Mouse (Mus musculus) 3T3-L1 (cell line): ENCODE measurements around the gene Gng7.

Experiments
- DNase-seq: peaks from one replicate; pipeline ENCODE4 v3.0.0-alpha.2; 2015; ENCODE audit warnings: low read depth, low spot score

The Gng7 gene

GRCm38 (mm10) chr10:81025639-81026275 is 11.0 kb upstream of the Gng7 start, which contains the start of gene Diras1:
Diras1 (minus strand) TSS chr10:81025662.
- DNase-seq = no peak

- no peak for DNase-seq
Measured at GRCm38 (mm10) chr10:81025047-81025621, 10.4 kb upstream of the Gng7 start.

- DNase-seq = no peak
Measured at GRCm38 (mm10) chr10:81024346-81024937, 9.7 kb upstream of the Gng7 start.

- DNase-seq = peak; percentile 39
Measured at GRCm38 (mm10) chr10:81022744-81023143, 8.0 kb upstream of the Gng7 start.

- DNase-seq = no peak
Measured at GRCm38 (mm10) chr10:81021547-81022110, 6.9 kb upstream of the Gng7 start.

- no peak for DNase-seq
Measured at GRCm38 (mm10) chr10:81020207-81020606, 5.5 kb upstream of the Gng7 start.

GRCm38 (mm10) chr10:81019687-81020086 is 4.9 kb upstream of the Gng7 start:
- no peak for DNase-seq

GRCm38 (mm10) chr10:81018326-81018725 is 3.6 kb upstream of the Gng7 start:
- peak; percentile 30 for DNase-seq

- peak; percentile 64 for DNase-seq
Measured at GRCm38 (mm10) chr10:81016645-81017044, 1.9 kb upstream of the Gng7 start.

- DNase-seq = no peak
Measured at GRCm38 (mm10) chr10:81015666-81016065, 921 bp upstream of the Gng7 start.

GRCm38 (mm10) chr10:81010851-81011250 is 3.9 kb downstream of the Gng7 start:
- DNase-seq = no peak

GRCm38 (mm10) chr10:81007240-81007639 is 7.5 kb downstream of the Gng7 start:
- no peak for DNase-seq

GRCm38 (mm10) chr10:81006005-81006677 is 8.6 kb downstream of the Gng7 start:
- no peak for DNase-seq

- DNase-seq = no peak
Measured at GRCm38 (mm10) chr10:81001161-81001560, 13.6 kb downstream of the Gng7 start.

- DNase-seq = no peak
Measured at GRCm38 (mm10) chr10:81000197-81001062, 14.3 kb downstream of the Gng7 start.

GRCm38 (mm10) chr10:80999362-81000196 is 15.2 kb downstream of the Gng7 start:
- peak; percentile 91 for DNase-seq

GRCm38 (mm10) chr10:80998778-80999177 is 16.0 kb downstream of the Gng7 start:
- DNase-seq = peak; percentile 72

GRCm38 (mm10) chr10:80998021-80998420 is 16.7 kb downstream of the Gng7 start:
- no peak for DNase-seq

GRCm38 (mm10) chr10:80997332-80997731 is 17.4 kb downstream of the Gng7 start:
- no peak for DNase-seq

- no peak for DNase-seq
Measured at GRCm38 (mm10) chr10:80996501-80996900, 18.2 kb downstream of the Gng7 start.
